Mouse (Mus musculus) hindbrain, postnatal 0 days (tissue): Measurements from ENCODE around the gene Cntrob. TPM values are rescaled to one million over a fixed set of nuclear protein-coding genes. Genes with fewer than 3 reads are reported as not detected.
A peak's percentile ranks its signal among the peaks of the same experiment; 100 is the strongest.

Source experiments
- ATAC-seq: fragments of 200-750 bp; cut with Nextera tagmentation; 2 replicates; pipeline ENCODE4 v1.8.0; 2017; ENCODE audit warnings: mild to moderate bottlenecking, moderate TSS enrichment, moderate library complexity
- DNase-seq: peaks from one replicate; pipeline ENCODE4 v3.0.0-alpha.2; 2015; ENCODE audit warnings: low spot score
- H3K27ac ChIP-seq: fragments of 300-500 bp; sonication (generic); 2 replicates; pipeline ENCODE4 v1.5.1; 2014; ENCODE audit warnings: mild to moderate bottlenecking
- H3K27me3 ChIP-seq: fragments of 300-500 bp; sonication (generic); 2 replicates; pipeline ENCODE4 v1.6.1; 2014; ENCODE audit warnings: low read length, mixed read lengths; ENCODE audit not compliant: insufficient read depth
- H3K36me3 ChIP-seq: fragments of 300-500 bp; sonication (generic); 2 replicates; pipeline ENCODE4 v1.6.1; 2014; ENCODE audit warnings: low read length, mixed read lengths; ENCODE audit not compliant: insufficient read depth
- H3K4me1 ChIP-seq: fragments of 300-500 bp; sonication (generic); 2 replicates; pipeline ENCODE4 v1.6.1; 2014; ENCODE audit warnings: antibody characterized with exemption, low read length, mixed read lengths; ENCODE audit not compliant: insufficient read depth
- H3K4me2 ChIP-seq: fragments of 300-500 bp; sonication (generic); 2 replicates; pipeline ENCODE4 v1.6.1; 2014; ENCODE audit warnings: low read depth, mild to moderate bottlenecking, low read length, moderate library complexity, mixed read lengths
- H3K4me3 ChIP-seq: fragments of 300-500 bp; sonication (generic); 2 replicates; pipeline ENCODE4 v1.5.1; 2014; ENCODE audit warnings: low read length
- H3K9ac ChIP-seq: fragments of 300-500 bp; sonication (generic); replicated peaks from 2 replicates; pipeline ENCODE4 v1.6.1; 2014; ENCODE audit warnings: mild to moderate bottlenecking, low read length, moderate library complexity, mixed read lengths
- H3K9me3 ChIP-seq: fragments of 300-500 bp; sonication (generic); 2 replicates; pipeline ENCODE4 v1.6.1; 2016; ENCODE audit warnings: low read length, mixed read lengths
- CTCF ChIP-seq: IDR thresholded peaks from 2 replicates; pipeline ENCODE4 v1.5.1; 2016; ENCODE audit warnings: antibody characterized with exemption, control low read depth, low read depth
- WGBS: fragments of 180-500 bp; shearing (Covaris S2); extraction: QIAGEN DNeasy Blood & Tissue Kit; methylation state at CpG from one replicate; pipeline ENCODE4 v1.1.7; 2014; 5-methylcytosine and 5-hydroxymethylcytosine counted together
- polyA plus RNA-seq: library from polyadenylated mRNA; unstranded; fragments of >200 nt; fragmentation: Nextera tagmentation; extraction: Ambion mirVana; gene quantifications from 2 replicates; pipeline ENCODE4 v1.2.1, GENCODE M21; 2015
- total RNA-seq: library from RNA; depleted of rRNA; stranded (reverse); fragments of >200 nt; gene quantifications from 2 replicates; pipeline ENCODE4 v1.2.3, GENCODE M21; 2014; rRNA removed

The Cntrob gene
- total and polyA plus RNA-seq, 2 experiments from 2014 or later, result 11.0 to 13.3 TPM

DNA sequence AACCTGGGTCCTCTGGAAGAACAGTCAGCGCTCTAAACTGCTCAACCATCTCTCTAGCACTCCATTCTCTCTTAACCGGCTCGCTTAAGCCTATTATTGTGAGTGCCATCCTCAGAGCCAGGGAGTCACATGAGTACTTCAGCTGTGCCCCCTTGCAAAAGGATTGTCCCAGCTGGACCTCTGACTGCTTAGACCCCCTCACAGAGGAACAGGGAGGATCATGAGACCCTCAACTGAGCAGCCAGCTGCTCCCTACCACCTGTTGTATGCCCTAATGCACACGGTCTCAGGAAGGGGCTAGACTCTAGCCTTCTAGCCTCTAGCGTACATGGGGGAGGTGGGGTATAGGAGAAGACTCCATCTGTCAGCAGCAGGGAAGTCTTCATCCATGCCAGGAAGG is 68.8 kb downstream of the Cntrob start:
- 69% methylated on average over 5 of the region's 5 CpGs for WGBS
- no peaks in the 10 kb centered on the region for H3K36me3 ChIP-seq
- ATAC-seq (no peak), DNase-seq (no peak)
- H3K27ac ChIP-seq, result no peak overlapping the region
- H3K4me3 ChIP-seq, result no peak overlapping the region
- no peak overlapping the region for H3K9ac ChIP-seq
- no peak for TF ChIP-seq CTCF
- no peaks in the 10 kb centered on the region for H3K27me3 ChIP-seq
- H3K4me2 ChIP-seq, result no peak overlapping the region
- H3K9me3 ChIP-seq, result no peaks in the 10 kb centered on the region
- no peaks in the 10 kb centered on the region for H3K4me1 ChIP-seq

DNA sequence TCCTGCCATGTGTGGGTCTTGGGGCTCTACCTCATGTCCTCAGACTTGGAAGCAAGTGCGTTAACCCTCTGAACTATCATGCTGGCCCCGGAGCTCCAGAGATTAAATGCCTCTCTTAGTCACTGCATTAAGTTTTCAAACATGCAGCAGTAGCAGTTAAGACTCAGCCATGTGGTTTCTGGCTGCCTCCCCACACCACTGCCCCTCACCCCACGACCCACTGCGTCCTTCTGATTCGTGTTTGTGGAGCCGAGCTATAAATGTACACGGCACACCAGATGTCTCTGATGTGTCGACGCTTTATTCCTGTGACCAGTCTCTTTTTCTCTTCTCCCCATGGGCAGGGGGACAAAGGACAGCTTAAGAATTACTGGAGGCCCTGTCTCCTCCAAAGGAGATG is 70.4 kb downstream of the Cntrob start:
- no peak for DNase-seq
- no peaks in the 10 kb centered on the region for H3K4me1 ChIP-seq
- H3K9me3 ChIP-seq, result no peaks in the 10 kb centered on the region
- H3K27me3 ChIP-seq, result no peaks in the 10 kb centered on the region
- no peak overlapping the region for H3K27ac ChIP-seq
- no peak overlapping the region for H3K4me3 ChIP-seq
- H3K4me2 ChIP-seq, result no peak overlapping the region
- TF ChIP-seq CTCF, result no peak
- no peaks in the 10 kb centered on the region for H3K36me3 ChIP-seq
- H3K9ac ChIP-seq, result no peak overlapping the region
- WGBS, result 45% methylated on average over 9 of the region's 9 CpGs
- ATAC-seq, result no peak

DNA sequence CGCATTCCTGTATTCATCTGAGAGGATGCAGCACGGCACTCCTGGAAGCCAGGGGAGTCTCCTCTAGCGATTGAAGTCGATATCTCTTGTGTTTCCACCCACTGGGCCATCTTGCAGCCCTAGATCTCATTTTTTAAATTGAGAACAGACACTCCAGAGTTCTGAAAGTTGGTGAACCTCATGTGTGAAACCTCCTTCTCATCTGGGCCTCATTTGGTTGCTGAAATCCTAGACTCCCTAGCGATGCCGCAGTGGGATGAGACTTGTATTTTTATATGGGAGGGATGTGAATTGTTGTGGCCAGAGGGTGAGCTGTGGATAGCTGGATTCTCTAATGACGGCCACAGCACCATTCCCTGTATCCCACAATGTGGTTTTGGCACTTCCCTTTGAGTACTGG is 71.6 kb downstream of the Cntrob start:
- 86% methylated on average over 7 of the region's 7 CpGs for WGBS
- Histone ChIP-seq H3K4me1 (no peaks in the 10 kb centered on the region), H3K27me3 (no peaks in the 10 kb centered on the region), H3K4me3 (no peak overlapping the region), H3K9ac (no peak overlapping the region), H3K27ac (no peak overlapping the region), H3K9me3 (no peaks in the 10 kb centered on the region), H3K36me3 (no peaks in the 10 kb centered on the region), H3K4me2 (no peak overlapping the region)
- TF ChIP-seq CTCF, result no peak
- no peak for DNase-seq
- no peak for ATAC-seq

DNA sequence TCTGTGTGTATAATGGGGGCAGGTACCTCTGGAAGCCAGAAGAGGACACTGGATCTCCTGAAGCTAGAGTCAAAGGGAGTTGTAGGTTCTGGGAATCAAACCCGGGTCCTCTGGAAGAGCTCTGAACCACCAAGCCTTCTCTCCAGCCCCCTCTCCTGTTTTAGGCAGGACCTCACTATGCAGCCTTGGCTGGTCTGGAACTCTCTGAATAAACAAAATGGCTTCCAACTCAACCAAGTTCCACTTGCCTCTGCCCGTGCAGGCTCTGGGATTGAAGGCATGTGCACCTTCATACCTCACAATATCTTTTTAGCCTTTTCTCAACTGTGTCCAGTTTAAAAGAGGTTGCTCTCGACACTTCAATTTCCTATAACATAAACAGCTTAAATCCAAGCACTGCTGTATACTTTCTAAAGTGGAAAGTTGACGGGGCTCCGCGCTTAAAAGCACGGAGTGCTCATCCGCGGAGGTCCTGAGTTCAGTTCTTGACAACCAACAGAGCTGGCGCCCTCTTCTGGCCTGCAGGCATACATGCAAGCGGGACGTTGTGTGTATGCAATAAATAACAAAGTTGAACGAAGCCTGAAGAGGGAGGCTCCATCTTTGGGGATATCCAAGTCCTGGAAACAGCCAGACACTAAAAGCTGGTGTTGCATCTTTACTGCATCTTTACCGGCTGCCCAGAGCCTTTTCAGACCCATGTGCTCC is 72.3 kb downstream of the Cntrob start:
- WGBS, result 61% methylated on average over 14 of the region's 14 CpGs
- H3K4me3 ChIP-seq, result no peak overlapping the region
- no peak overlapping the region for H3K27ac ChIP-seq
- no peak overlapping the region for H3K9ac ChIP-seq
- H3K36me3 ChIP-seq, result no peaks in the 10 kb centered on the region
- H3K4me2 ChIP-seq, result no peak overlapping the region
- no peaks in the 10 kb centered on the region for H3K27me3 ChIP-seq
- ATAC-seq, result no peak
- no peaks in the 10 kb centered on the region for H3K9me3 ChIP-seq
- TF ChIP-seq CTCF, result peak; percentile 32; the same call in 1 of the 2 replicates
- no peaks in the 10 kb centered on the region for H3K4me1 ChIP-seq
- DNase-seq, result no peak

DNA sequence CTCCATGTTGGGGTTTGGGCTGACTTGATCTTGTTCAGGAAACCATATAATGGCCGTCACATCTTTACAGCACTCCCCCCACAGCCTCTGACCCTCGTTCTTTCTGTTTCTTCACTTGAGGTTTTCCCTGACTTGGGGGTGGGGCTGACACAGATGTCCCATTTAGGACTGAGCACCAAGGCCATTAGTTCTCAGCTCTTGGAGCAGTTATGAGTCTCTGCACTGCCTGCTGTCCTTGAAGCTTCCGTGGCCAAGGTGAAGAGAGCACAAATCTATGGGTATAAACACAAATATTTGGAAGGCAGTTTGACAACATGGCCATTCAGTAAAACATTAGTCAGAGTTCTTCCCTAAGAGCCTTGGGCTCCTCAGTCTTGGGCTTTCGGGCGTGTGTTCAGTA is 73.5 kb downstream of the Cntrob start:
- no peak overlapping the region for H3K4me3 ChIP-seq
- DNase-seq (no peak), ATAC-seq (no peak)
- no peak for TF ChIP-seq CTCF
- WGBS, result 82% methylated on average over 5 of the region's 5 CpGs
- no peaks in the 10 kb centered on the region for H3K27me3 ChIP-seq
- no peaks in the 10 kb centered on the region for H3K36me3 ChIP-seq
- no peak overlapping the region for H3K9ac ChIP-seq
- no peaks in the 10 kb centered on the region for H3K4me1 ChIP-seq
- H3K4me2 ChIP-seq, result no peak overlapping the region
- no peaks in the 10 kb centered on the region for H3K9me3 ChIP-seq
- no peak overlapping the region for H3K27ac ChIP-seq

Other genes starting within 250 kb of the Cntrob start
- gene Vamp2, start 235.3 kb downstream of the Cntrob start, total RNA-seq, result 146 and 148 TPM in 2 replicates
- 417 and 489 TPM in 2 replicates for gene Vamp2, start 235.3 kb downstream of the Cntrob start, polyA plus RNA-seq
- 24.4 and 27.1 TPM in 2 replicates for gene Per1, start 228.6 kb downstream of the Cntrob start, total RNA-seq
- 11.9 and 15.9 TPM in 2 replicates for gene Per1, start 228.6 kb downstream of the Cntrob start, polyA plus RNA-seq
- 1.4 and 2.5 TPM in 2 replicates for gene Hes7, start 203.4 kb downstream of the Cntrob start, total RNA-seq
- gene Hes7, start 203.4 kb downstream of the Cntrob start, polyA plus RNA-seq, result 1.3 and 1.9 TPM in 2 replicates
- gene 9130213A22Rik, start 201.2 kb downstream of the Cntrob start, total RNA-seq, result 1.2 and 1.4 TPM in 2 replicates
- 1.0 and 1.2 TPM in 2 replicates for gene 9130213A22Rik, start 201.2 kb downstream of the Cntrob start, polyA plus RNA-seq
- gene Aloxe3, start 197.9 kb downstream of the Cntrob start, total RNA-seq, result 12.5 and 14.2 TPM in 2 replicates
- gene Aloxe3, start 197.9 kb downstream of the Cntrob start, polyA plus RNA-seq, result 13.0 and 13.5 TPM in 2 replicates
- gene Alox12b, start 166.8 kb downstream of the Cntrob start, total RNA-seq, result 1.7 and 2.0 TPM in 2 replicates
- gene Alox12b, start 166.8 kb downstream of the Cntrob start, polyA plus RNA-seq, result 1.1 and 1.2 TPM in 2 replicates
- 3.1 and 5.8 TPM in 2 replicates for gene Alox8, start 125.9 kb downstream of the Cntrob start, total RNA-seq
- gene Alox8, start 125.9 kb downstream of the Cntrob start, polyA plus RNA-seq, result 1.2 and 1.5 TPM in 2 replicates
- gene Gucy2e, start 86.7 kb downstream of the Cntrob start, total RNA-seq, result 0.73 and 1.2 TPM in 2 replicates
- gene Gucy2e, start 86.7 kb downstream of the Cntrob start, polyA plus RNA-seq, result 0.52 and 0.61 TPM in 2 replicates
- 150 and 157 TPM in 2 replicates for gene Trappc1, start 205 bp upstream of the Cntrob start, total RNA-seq
- gene Trappc1, start 205 bp upstream of the Cntrob start, polyA plus RNA-seq, result 171 and 173 TPM in 2 replicates
- 5.5 and 7.8 TPM in 2 replicates for gene Kcnab3, start 2.5 kb upstream of the Cntrob start, total RNA-seq
- gene Kcnab3, start 2.5 kb upstream of the Cntrob start, polyA plus RNA-seq, result 6.1 and 6.6 TPM in 2 replicates
- 127 and 141 TPM in 2 replicates for gene Rnf227, start 16.7 kb upstream of the Cntrob start, total RNA-seq
- gene Rnf227, start 16.7 kb upstream of the Cntrob start, polyA plus RNA-seq, result 234 and 241 TPM in 2 replicates
- gene Chd3, start 45.6 kb upstream of the Cntrob start, total RNA-seq, result 252 and 255 TPM in 2 replicates
- 46.6 and 49.7 TPM in 2 replicates for gene Chd3, start 45.6 kb upstream of the Cntrob start, polyA plus RNA-seq
- gene Naa38, start 71.7 kb upstream of the Cntrob start, total RNA-seq, result 77.1 and 99.0 TPM in 2 replicates
- gene Naa38, start 71.7 kb upstream of the Cntrob start, polyA plus RNA-seq, result 162 and 163 TPM in 2 replicates
- 21.8 and 26.9 TPM in 2 replicates for gene Cyb5d1, start 71.9 kb upstream of the Cntrob start, total RNA-seq
- 18.5 and 22.2 TPM in 2 replicates for gene Cyb5d1, start 71.9 kb upstream of the Cntrob start, polyA plus RNA-seq
- 3.8 and 4.3 TPM in 2 replicates for gene Tmem88, start 74.5 kb upstream of the Cntrob start, total RNA-seq
- 8.7 and 9.5 TPM in 2 replicates for gene Tmem88, start 74.5 kb upstream of the Cntrob start, polyA plus RNA-seq
- gene Kdm6b, start 89.9 kb upstream of the Cntrob start, total RNA-seq, result 8.0 and 10.5 TPM in 2 replicates
- gene Kdm6b, start 89.9 kb upstream of the Cntrob start, polyA plus RNA-seq, result 20.5 and 22.3 TPM in 2 replicates
- 3.9 and 4.9 TPM in 2 replicates for gene Dnah2, start 225.3 kb upstream of the Cntrob start, total RNA-seq
- gene Dnah2, start 225.3 kb upstream of the Cntrob start, polyA plus RNA-seq, result 2.0 and 3.2 TPM in 2 replicates
- 97.9 and 111 TPM in 2 replicates for gene Efnb3, start 236.4 kb upstream of the Cntrob start, total RNA-seq
- gene Efnb3, start 236.4 kb upstream of the Cntrob start, polyA plus RNA-seq, result 93.3 and 94.4 TPM in 2 replicates